Mouse (Mus musculus) forebrain, embryonic 14.5 days (tissue): Measurements from ENCODE around the gene Gba. TPM values are rescaled to one million over a fixed set of nuclear protein-coding genes. Genes with fewer than 3 reads are reported as not detected.

Experiments
- ATAC-seq: fragments of 200-750 bp; cut with Nextera tagmentation; 2 replicates; pipeline ENCODE4 v1.8.0; 2017; ENCODE audit warnings: mild to moderate bottlenecking, moderate library complexity
- DNase-seq: peaks from one replicate; pipeline ENCODE4 v3.0.0-alpha.2; 2015; ENCODE audit warnings: low spot score
- H3K27ac ChIP-seq: fragments of 300-500 bp; sonication (generic); 2 replicates; pipeline ENCODE4 v1.5.1; 2014; ENCODE audit warnings: low read depth, mild to moderate bottlenecking, control low read depth, low read length, moderate library complexity
- H3K27me3 ChIP-seq: fragments of 300-500 bp; sonication (generic); replicated peaks from 2 replicates; pipeline ENCODE4 v1.6.1; 2014; ENCODE audit warnings: low read length, control low read depth, mixed read lengths; ENCODE audit not compliant: control insufficient read depth, insufficient read depth
- H3K36me3 ChIP-seq: fragments of 300-500 bp; sonication (generic); 2 replicates; pipeline ENCODE4 v1.6.1; 2014; ENCODE audit warnings: low read length, control low read depth; ENCODE audit not compliant: control insufficient read depth, insufficient read depth
- H3K4me1 ChIP-seq: fragments of 300-500 bp; sonication (generic); 2 replicates; pipeline ENCODE4 v1.6.1; 2014; ENCODE audit warnings: antibody characterized with exemption, low read length, control low read depth; ENCODE audit not compliant: control insufficient read depth, insufficient read depth
- H3K4me2 ChIP-seq: fragments of 300-500 bp; sonication (generic); 2 replicates; pipeline ENCODE4 v1.6.1; 2014; ENCODE audit warnings: mild to moderate bottlenecking, control low read depth, low read length
- H3K4me3 ChIP-seq: fragments of 300-500 bp; sonication (generic); 2 replicates; pipeline ENCODE4 v1.5.1; 2014; ENCODE audit warnings: low read depth, low read length, control low read depth
- H3K9ac ChIP-seq: fragments of 300-500 bp; sonication (generic); 2 replicates; pipeline ENCODE4 v1.6.1; 2014; ENCODE audit warnings: mild to moderate bottlenecking, low read length, control low read depth, moderate library complexity
- H3K9me3 ChIP-seq: fragments of 300-500 bp; sonication (generic); replicated peaks from 2 replicates; pipeline ENCODE4 v1.6.1; 2016; ENCODE audit warnings: low read length, control low read depth, mixed read lengths; ENCODE audit not compliant: control insufficient read depth
- WGBS: fragments of 180-500 bp; shearing (Covaris S2); extraction: QIAGEN DNeasy Blood & Tissue Kit; methylation state at CpG from one replicate; pipeline ENCODE4 v1.1.7; 2014; 5-methylcytosine and 5-hydroxymethylcytosine counted together
- polyA plus RNA-seq: library from polyadenylated mRNA; unstranded; fragments of >200 nt; fragmentation: Nextera tagmentation; extraction: Ambion mirVana; gene quantifications from 2 replicates; pipeline ENCODE4 v1.2.1, GENCODE M21; 2014

Gene Gba
- polyA plus RNA-seq, 1 experiment from 2014 or later, result 47.9 TPM

DNA sequence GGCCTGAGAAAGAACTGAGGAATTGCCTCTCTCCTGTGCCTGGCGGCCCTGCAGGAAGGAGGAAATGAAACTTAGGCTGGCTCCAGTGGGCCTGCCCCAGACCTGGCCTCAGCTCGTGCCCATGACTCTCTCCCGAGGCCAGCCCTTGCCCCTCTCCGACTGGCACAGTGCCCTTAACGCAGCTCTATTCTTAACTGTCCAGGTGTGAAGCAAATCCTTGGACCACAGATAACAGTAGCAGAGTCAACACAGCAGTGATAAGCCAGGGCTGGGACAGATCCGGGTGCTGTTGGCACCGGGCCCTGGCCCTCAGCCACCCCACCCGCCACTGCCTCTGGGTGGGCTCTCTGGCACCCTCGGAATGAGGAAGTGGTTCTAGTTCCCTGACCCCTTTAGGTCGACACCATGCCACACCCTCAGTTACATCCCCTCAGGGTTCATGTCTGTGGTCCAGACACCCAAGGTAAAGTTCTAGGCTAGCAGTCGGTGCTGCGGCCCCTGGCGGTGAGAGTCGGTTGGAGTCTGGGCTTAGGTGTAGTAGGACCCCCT is 30.9 kb downstream of the Gba start:
- Histone ChIP-seq H3K27me3 (no peaks in the 10 kb centered on the region), H3K9ac (no peak overlapping the region), H3K36me3 (peaks cover 60% of the 10 kb centered on the region), H3K9me3 (no peaks in the 10 kb centered on the region), H3K4me2 (no peak overlapping the region), H3K27ac (no peak overlapping the region), H3K4me3 (no peak overlapping the region), H3K4me1 (0 out of 2 replicates have a peak, but pooled peaks cover 2% of the 10 kb centered on the region)
- DNase-seq, result no peak
- peak; percentile 11; the same call in 1 of the 2 replicates for ATAC-seq
- WGBS, result 82% methylated on average over 14 of the region's 14 CpGs

DNA sequence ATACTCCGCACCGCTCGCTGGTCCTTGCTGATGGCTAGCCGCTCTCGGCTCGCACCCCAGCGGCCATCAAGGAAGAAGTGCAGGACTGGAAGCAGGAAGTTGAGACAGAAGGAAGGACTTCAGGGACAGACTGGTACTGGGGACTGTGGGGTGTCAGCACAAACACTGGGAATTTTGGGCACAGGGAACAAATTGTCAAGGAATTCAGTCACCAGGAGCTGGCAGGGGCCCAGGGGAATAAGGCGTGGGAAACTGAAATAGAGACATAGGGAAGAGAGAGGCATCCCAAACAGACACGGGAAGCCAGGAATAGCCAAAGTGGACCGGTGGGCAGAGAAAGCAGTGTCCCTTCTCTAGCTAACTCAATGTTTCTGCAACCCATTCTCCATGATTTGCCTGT is 33.8 kb downstream of the Gba start:
- Histone ChIP-seq H3K27ac (no peak overlapping the region), H3K9ac (no peak overlapping the region), H3K27me3 (no peaks in the 10 kb centered on the region), H3K4me2 (no peak overlapping the region), H3K4me1 (no peaks in the 10 kb centered on the region), H3K9me3 (no peaks in the 10 kb centered on the region), H3K4me3 (no peak overlapping the region), H3K36me3 (peaks cover 88% of the 10 kb centered on the region)
- ATAC-seq (no peak), DNase-seq (no peak)
- 91% methylated on average over 10 of the region's 10 CpGs for WGBS

- H3K27me3 ChIP-seq, result no peaks in the 10 kb centered on the region
- no peak overlapping the region for H3K9ac ChIP-seq
- H3K27ac ChIP-seq, result no peak overlapping the region
- H3K4me1 ChIP-seq, result no peaks in the 10 kb centered on the region
- H3K4me2 ChIP-seq, result no peak overlapping the region
- ATAC-seq (no peak), DNase-seq (no peak)
- H3K36me3 ChIP-seq, result peaks cover 99% of the 10 kb centered on the region
- no peak overlapping the region for H3K4me3 ChIP-seq
- no peaks in the 10 kb centered on the region for H3K9me3 ChIP-seq
- WGBS, result 92% methylated on average over 21 of the region's 21 CpGs
Observed at GRCm38 (mm10) chr3:89237682-89238081, 35.0 kb downstream of the Gba start.

DNA sequence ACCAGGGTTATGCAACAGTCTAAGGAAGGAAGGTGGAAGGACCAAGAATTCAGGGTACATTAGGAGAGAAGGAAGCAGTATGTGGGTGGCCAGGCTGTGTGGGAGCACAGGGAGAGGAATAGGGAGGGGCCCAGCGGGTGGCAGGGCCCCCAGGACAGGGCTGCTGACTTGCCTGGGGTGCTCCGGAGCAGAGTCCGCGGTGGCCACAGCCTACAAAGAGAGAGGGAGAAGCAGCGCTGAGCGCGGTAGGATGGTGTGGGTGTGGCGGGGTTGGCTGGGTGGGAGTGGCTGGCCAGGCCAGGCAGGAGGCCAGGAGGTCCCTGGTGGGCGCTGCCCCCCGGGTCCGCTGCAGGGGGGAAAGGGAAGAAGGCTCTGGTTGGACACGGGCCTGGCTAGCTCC is 35.8 kb downstream of the Gba start:
- H3K4me1 ChIP-seq, result peaks cover 5% of the 10 kb centered on the region
- 83% methylated on average over 12 of the region's 12 CpGs for WGBS
- no peak overlapping the region for H3K9ac ChIP-seq
- ATAC-seq, result no peak
- no peak overlapping the region for H3K27ac ChIP-seq
- peaks cover 94% of the 10 kb centered on the region for H3K36me3 ChIP-seq
- no peaks in the 10 kb centered on the region for H3K9me3 ChIP-seq
- H3K4me3 ChIP-seq, result no peak overlapping the region
- no peak overlapping the region for H3K4me2 ChIP-seq
- no peak for DNase-seq
- H3K27me3 ChIP-seq, result no peaks in the 10 kb centered on the region

GRCm38 (mm10) chr3:89242331-89242895 is 39.7 kb downstream of the Gba start:
- 70% methylated on average over 9 of the region's 9 CpGs for whole genome bisulfite sequencing
- peaks cover 54% of the 10 kb centered on the region for H3K36me3 ChIP-seq

DNA sequence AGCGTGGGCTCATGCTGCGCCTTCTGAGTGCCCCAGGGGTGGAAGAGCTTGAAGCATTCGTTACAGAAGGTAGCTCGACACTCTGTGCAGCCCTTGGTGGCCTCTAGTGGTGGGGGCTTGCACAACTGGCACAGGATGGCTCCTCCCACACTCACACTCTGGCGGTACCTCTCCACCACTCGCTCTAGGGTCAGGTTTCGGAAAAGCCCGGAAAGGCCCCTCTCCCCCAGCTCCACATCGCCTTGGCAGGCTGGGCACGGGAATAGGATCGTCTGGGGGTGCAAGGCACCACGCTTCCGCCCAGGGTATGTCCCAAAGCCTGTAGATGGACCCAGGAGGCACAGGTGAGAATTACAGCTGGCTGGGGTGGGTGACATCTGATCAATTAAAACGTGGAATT is 40.9 kb downstream of the Gba start:
- H3K27me3 ChIP-seq, result no peaks in the 10 kb centered on the region
- H3K36me3 ChIP-seq, result peaks cover 42% of the 10 kb centered on the region
- peak overlapping the region; percentile 67 for H3K9ac ChIP-seq
- ATAC-seq (no peak), DNase-seq (no peak)
- H3K27ac ChIP-seq, result peak overlapping the region; percentile 36; the same call in 1 of the 2 replicates
- peak overlapping the region; percentile 70 for H3K4me3 ChIP-seq
- no peaks in the 10 kb centered on the region for H3K9me3 ChIP-seq
- peak overlapping the region; percentile 95 for H3K4me2 ChIP-seq
- WGBS, result 14% methylated on average over 14 of the region's 14 CpGs
- H3K4me1 ChIP-seq, result peaks cover 12% of the 10 kb centered on the region

More at GRCm38 (mm10) chr3:89242331-89242895, 39.7 kb downstream of the Gba start:
- Histone ChIP-seq H3K27me3 (no peaks in the 10 kb centered on the region), H3K4me1 (peaks cover 12% of the 10 kb centered on the region), H3K4me3 (no peak overlapping the region), H3K27ac (no peak overlapping the region), H3K9ac (no peak overlapping the region), H3K4me2 (no peak overlapping the region), H3K9me3 (no peaks in the 10 kb centered on the region)
- ATAC-seq, result no peak
- DNase-seq, result no peak

DNA sequence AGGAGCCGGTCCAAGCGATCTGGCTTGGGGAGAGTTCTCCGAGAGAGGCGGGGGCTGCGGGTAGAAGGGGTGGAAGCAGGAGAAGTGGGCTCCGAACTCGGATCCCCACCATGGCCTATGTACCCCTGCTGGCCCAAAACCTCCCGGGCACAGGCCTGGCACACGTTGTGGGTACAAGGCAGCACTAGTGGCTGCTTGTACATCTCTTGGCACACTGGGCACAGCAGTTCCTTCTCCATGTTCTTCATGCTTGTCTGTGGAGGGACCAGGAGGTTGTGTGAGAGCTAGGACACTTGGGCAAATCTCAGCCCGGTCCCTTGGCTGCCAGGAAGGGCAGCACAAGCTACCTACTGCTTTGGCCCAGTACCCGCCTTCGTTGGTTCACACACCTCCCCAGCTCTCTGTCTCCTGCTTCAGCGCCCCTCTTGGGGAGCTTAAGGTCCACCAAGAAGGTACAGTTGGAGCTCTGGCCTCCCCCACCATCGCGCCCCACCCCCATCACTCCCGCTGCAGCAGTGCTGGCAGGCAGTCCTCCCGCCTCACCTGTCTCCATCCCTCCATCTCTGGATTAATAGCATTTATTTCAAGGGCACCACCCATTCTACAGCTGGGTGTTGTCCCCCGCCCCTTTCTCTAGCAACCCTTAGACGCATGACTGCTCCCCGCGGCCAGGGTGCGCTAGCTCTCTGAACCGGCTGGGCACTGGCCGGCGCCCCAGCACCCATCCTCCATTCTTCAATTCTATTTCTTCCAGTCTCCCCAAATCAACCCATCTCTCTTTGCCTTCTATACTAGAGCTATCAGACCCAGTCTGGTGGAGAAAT is 41.6 kb downstream of the Gba start:
- Histone ChIP-seq H3K9ac (peak overlapping the region; percentile 67), H3K27me3 (no peaks in the 10 kb centered on the region), H3K9me3 (no peaks in the 10 kb centered on the region), H3K27ac (peak overlapping the region; percentile 95), H3K4me2 (peak overlapping the region; percentile 95), H3K4me3 (peak overlapping the region; percentile 70), H3K36me3 (peaks cover 35% of the 10 kb centered on the region), H3K4me1 (peaks cover 12% of the 10 kb centered on the region)
- peak; percentile 38 for ATAC-seq
- DNase-seq, result peak; percentile 47
- WGBS, result 11% methylated on average over 25 of the region's 25 CpGs

- H3K36me3 ChIP-seq, result peaks cover 32% of the 10 kb centered on the region
Observed at GRCm38 (mm10) chr3:89244982-89245687, 42.4 kb downstream of the Gba start.

More at GRCm38 (mm10) chr3:89244982-89245687, 42.4 kb downstream of the Gba start:
- under 1% methylated on average over 14 of the region's 26 CpGs for WGBS
- H3K9me3 ChIP-seq, result no peaks in the 10 kb centered on the region
- ATAC-seq (peak; percentile 71), DNase-seq (peak; percentile 94)
- H3K27me3 ChIP-seq, result no peaks in the 10 kb centered on the region
- H3K4me2 ChIP-seq, result peak overlapping the region; percentile 95
- peak overlapping the region; percentile 67 for H3K9ac ChIP-seq
- peaks cover 12% of the 10 kb centered on the region for H3K4me1 ChIP-seq
- H3K4me3 ChIP-seq, result peak overlapping the region; percentile 70
- H3K27ac ChIP-seq, result peak overlapping the region; percentile 95
